Mouse (Mus musculus): ENCODE data around the gene Lrp8. TPM values are rescaled to one million over a fixed set of nuclear protein-coding genes. Genes with fewer than 3 reads are reported as not detected.

Lrp8 gene
- polyA plus RNA-seq, 1 experiment: 1.4 TPM

- TF ChIP-seq GATA1 (IDR thresholded peaks at IDR 0.05; ENCODE audit: low read length): no peak
- TF ChIP-seq TAL1 (IDR thresholded peaks at IDR 0.05; ENCODE audit: low read length): no peak
- no peaks in the 10 kb centered on the region for H3K27me3 ChIP-seq (ENCODE audit: control insufficient read depth)
- no peak overlapping the region for H3K4me3 ChIP-seq (replicated peaks)
- H3K36me3 ChIP-seq (ENCODE audit: control insufficient read depth): peaks cover 34% of the 10 kb centered on the region
- no peaks in the 10 kb centered on the region for H3K9me3 ChIP-seq (ENCODE audit: control insufficient read depth, low read length)
- H3K4me1 ChIP-seq (ENCODE audit: control insufficient read depth): peaks cover 4% of the 10 kb centered on the region; the same call in 1 of the 2 replicates
Observed at GRCm38 (mm10) chr4:107833525-107833924, 31.5 kb downstream of the Lrp8 start.

DNA sequence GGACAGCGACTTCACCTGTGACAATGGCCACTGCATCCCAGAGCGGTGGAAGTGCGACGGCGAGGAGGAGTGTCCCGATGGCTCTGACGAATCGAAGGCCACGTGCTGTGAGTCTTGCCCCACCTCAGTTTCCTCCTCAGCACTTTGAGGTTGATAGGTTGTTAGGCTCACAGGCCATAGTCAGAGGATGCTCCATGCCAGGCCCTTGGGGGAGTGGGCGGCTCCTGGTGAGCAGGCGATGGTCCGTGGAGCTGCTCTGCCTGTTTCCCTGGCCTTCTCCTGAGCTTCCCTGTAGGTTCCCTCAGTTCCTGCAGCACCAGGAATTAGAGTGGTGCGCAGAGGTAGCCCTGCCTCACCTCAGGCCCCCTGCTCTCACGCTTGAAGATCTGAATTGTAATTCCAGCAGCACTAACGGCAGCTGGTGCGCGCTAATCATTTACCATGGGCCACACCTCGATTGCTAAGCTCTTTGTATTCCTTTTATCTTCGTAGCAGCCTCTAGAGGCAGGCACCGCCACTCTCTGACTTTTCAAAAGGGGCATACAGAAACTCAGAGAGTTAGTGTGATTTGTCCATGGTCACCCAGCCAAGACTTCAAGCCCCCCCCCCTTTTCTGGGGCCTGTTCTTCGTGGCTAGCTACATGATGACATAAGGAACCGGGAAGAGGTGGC, 32.7 kb downstream of the Lrp8 start:
- no peak overlapping the region for H3K4me3 ChIP-seq (replicated peaks)
- no peaks in the 10 kb centered on the region for H3K27me3 ChIP-seq (ENCODE audit: control insufficient read depth)
- H3K36me3 ChIP-seq (ENCODE audit: control insufficient read depth): peaks cover 34% of the 10 kb centered on the region
- H3K9me3 ChIP-seq (ENCODE audit: control insufficient read depth, low read length): no peaks in the 10 kb centered on the region
- no peaks in the 10 kb centered on the region for H3K4me1 ChIP-seq (ENCODE audit: control insufficient read depth)
- TF ChIP-seq GATA1 (IDR thresholded peaks at IDR 0.05; ENCODE audit: low read length) (no peak), TAL1 (IDR thresholded peaks at IDR 0.05; ENCODE audit: low read length) (no peak)

GRCm38 (mm10) chr4:107835508-107835909, 33.4 kb downstream of the Lrp8 start:
- peaks cover 38% of the 10 kb centered on the region for H3K36me3 ChIP-seq (ENCODE audit: control insufficient read depth)
- no peak for TF ChIP-seq TAL1 (IDR thresholded peaks at IDR 0.05; ENCODE audit: low read length)
- no peak for TF ChIP-seq GATA1 (IDR thresholded peaks at IDR 0.05; ENCODE audit: low read length)

GRCm38 (mm10) chr4:107836758-107837157, 34.7 kb downstream of the Lrp8 start:
- no peak overlapping the region for H3K4me3 ChIP-seq (replicated peaks)
- no peaks in the 10 kb centered on the region for H3K9me3 ChIP-seq (ENCODE audit: control insufficient read depth, low read length)
- no peaks in the 10 kb centered on the region for H3K27me3 ChIP-seq (ENCODE audit: control insufficient read depth)
- H3K36me3 ChIP-seq (ENCODE audit: control insufficient read depth): peaks cover 38% of the 10 kb centered on the region
- no peak for TF ChIP-seq TAL1 (IDR thresholded peaks at IDR 0.05; ENCODE audit: low read length)
- TF ChIP-seq GATA1 (IDR thresholded peaks at IDR 0.05; ENCODE audit: low read length): no peak
- H3K4me1 ChIP-seq (ENCODE audit: control insufficient read depth): peaks cover 2% of the 10 kb centered on the region; the same call in 1 of the 2 replicates

More at GRCm38 (mm10) chr4:107835508-107835909, 33.4 kb downstream of the Lrp8 start:
- Histone ChIP-seq H3K27me3 (ENCODE audit: control insufficient read depth) (no peaks in the 10 kb centered on the region), H3K4me1 (ENCODE audit: control insufficient read depth) (no peaks in the 10 kb centered on the region), H3K4me3 (replicated peaks) (no peak overlapping the region), H3K9me3 (ENCODE audit: control insufficient read depth, low read length) (no peaks in the 10 kb centered on the region)

GRCm38 (mm10) chr4:107837910-107838309, 35.8 kb downstream of the Lrp8 start:
- Histone ChIP-seq H3K27me3 (ENCODE audit: control insufficient read depth) (no peaks in the 10 kb centered on the region), H3K36me3 (ENCODE audit: control insufficient read depth) (peaks cover 41% of the 10 kb centered on the region), H3K9me3 (ENCODE audit: control insufficient read depth, low read length) (no peaks in the 10 kb centered on the region), H3K4me1 (ENCODE audit: control insufficient read depth) (peaks cover 13% of the 10 kb centered on the region), H3K4me3 (replicated peaks) (no peak overlapping the region)
- TF ChIP-seq GATA1 (IDR thresholded peaks at IDR 0.05; ENCODE audit: low read length) (no peak), TAL1 (IDR thresholded peaks at IDR 0.05; ENCODE audit: low read length) (no peak)

DNA sequence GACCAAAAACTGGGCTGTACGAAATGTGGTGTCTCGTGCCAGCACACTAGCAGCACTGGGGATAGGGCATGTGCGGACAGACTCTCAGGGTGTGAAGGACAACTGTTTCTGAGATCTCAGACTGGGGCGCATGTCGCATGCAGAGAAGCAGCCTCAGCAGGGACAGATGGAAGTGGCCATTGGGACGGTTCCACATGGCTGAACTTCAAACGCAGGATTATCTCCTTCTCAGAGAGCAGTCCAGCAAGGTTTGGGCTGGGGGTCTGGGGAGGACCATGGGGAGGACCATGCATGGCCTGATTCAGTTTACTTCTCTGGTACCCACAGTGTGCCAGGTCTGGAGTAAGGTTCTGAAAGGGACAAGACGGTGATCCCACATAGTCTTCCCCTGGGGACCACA, 41.6 kb downstream of the Lrp8 start:
- Histone ChIP-seq H3K36me3 (ENCODE audit: control insufficient read depth) (peaks cover 50% of the 10 kb centered on the region), H3K4me1 (ENCODE audit: control insufficient read depth) (peaks cover 17% of the 10 kb centered on the region), H3K27me3 (ENCODE audit: control insufficient read depth) (peaks cover 5% of the 10 kb centered on the region; the same call in 1 of the 2 replicates), H3K4me3 (replicated peaks) (no peak overlapping the region), H3K9me3 (ENCODE audit: control insufficient read depth, low read length) (no peaks in the 10 kb centered on the region)
- TF ChIP-seq TAL1 (IDR thresholded peaks at IDR 0.05; ENCODE audit: low read length): no peak
- no peak for TF ChIP-seq GATA1 (IDR thresholded peaks at IDR 0.05; ENCODE audit: low read length)

- no peak overlapping the region for H3K4me3 ChIP-seq (replicated peaks)
- peaks cover 51% of the 10 kb centered on the region for H3K36me3 ChIP-seq (ENCODE audit: control insufficient read depth)
- peaks cover 5% of the 10 kb centered on the region; the same call in 1 of the 2 replicates for H3K27me3 ChIP-seq (ENCODE audit: control insufficient read depth)
- no peaks in the 10 kb centered on the region for H3K9me3 ChIP-seq (ENCODE audit: control insufficient read depth, low read length)
- H3K4me1 ChIP-seq (ENCODE audit: control insufficient read depth): peaks cover 17% of the 10 kb centered on the region
- TF ChIP-seq TAL1 (IDR thresholded peaks at IDR 0.05; ENCODE audit: low read length) (no peak), GATA1 (IDR thresholded peaks at IDR 0.05; ENCODE audit: low read length) (no peak)
Observed at GRCm38 (mm10) chr4:107844971-107845370, 42.9 kb downstream of the Lrp8 start.

DNA sequence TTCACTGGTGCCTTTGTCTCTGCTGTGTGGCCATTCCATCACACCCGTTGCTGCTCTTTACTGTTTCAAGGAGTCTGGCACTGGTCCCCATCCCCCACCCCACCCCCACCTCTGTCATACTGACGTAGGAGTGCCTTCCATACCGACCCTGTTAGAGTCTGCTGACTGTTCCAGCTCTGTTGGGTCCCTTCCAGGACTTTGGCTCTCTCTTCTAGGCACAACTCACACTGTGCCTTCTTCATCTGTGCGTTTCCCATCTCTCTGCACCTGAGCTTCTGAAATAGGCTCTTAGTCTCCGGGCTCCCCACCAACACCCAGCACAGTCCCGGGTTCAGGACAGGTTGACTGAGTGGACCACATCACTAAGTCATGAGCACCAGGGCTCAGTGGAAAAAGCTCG, 44.7 kb downstream of the Lrp8 start:
- Histone ChIP-seq H3K36me3 (ENCODE audit: control insufficient read depth) (peaks cover 58% of the 10 kb centered on the region), H3K4me1 (ENCODE audit: control insufficient read depth) (peaks cover 15% of the 10 kb centered on the region), H3K4me3 (replicated peaks) (no peak overlapping the region), H3K27me3 (ENCODE audit: control insufficient read depth) (peaks cover 5% of the 10 kb centered on the region; the same call in 1 of the 2 replicates), H3K9me3 (ENCODE audit: control insufficient read depth, low read length) (no peaks in the 10 kb centered on the region)
- TF ChIP-seq TAL1 (IDR thresholded peaks at IDR 0.05; ENCODE audit: low read length) (no peak), GATA1 (IDR thresholded peaks at IDR 0.05; ENCODE audit: low read length) (no peak)

DNA sequence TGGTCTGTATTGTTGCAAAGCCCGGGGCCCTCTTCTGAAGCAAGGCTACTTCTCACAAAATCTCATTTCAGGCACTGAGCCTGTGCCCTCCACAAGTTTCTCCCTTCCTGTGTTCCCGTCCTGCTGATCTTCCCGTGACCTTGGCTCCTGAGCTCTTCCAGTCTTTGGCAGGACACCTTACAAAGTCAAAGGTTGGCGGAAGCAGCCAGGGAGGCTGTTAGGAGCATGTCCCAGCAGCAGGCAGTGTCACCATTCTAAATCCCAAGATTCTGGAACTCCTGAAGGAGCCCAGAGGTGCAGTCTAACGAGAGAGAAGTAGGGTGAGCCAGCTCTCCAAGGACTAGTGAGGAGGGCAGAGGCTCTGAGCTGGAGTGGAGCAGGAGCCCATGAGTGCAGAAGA, 46.5 kb downstream of the Lrp8 start:
- TF ChIP-seq GATA1 (IDR thresholded peaks at IDR 0.05; ENCODE audit: low read length) (no peak), TAL1 (IDR thresholded peaks at IDR 0.05; ENCODE audit: low read length) (no peak)
- Histone ChIP-seq H3K4me1 (ENCODE audit: control insufficient read depth) (no peaks in the 10 kb centered on the region), H3K36me3 (ENCODE audit: control insufficient read depth) (peaks cover 56% of the 10 kb centered on the region)

More for the DNA sequence above, 46.5 kb downstream of the Lrp8 start:
- no peaks in the 10 kb centered on the region for H3K9me3 ChIP-seq (ENCODE audit: control insufficient read depth, low read length)
- no peak overlapping the region for H3K4me3 ChIP-seq (replicated peaks)
- H3K27me3 ChIP-seq (ENCODE audit: control insufficient read depth): peaks cover 5% of the 10 kb centered on the region; the same call in 1 of the 2 replicates
